Mouse (Mus musculus) ES-Bruce4 (cell line): ENCODE measurements at regions not wholly inside any gene's neighbourhood (a gene's known extent, or its start where the extent isn't known, plus 50 kb on each side); places are given as distances from the start of the nearest gene placed in this dataset.
"Not testable (repeated sequence)": the region's sequence is repeated elsewhere in the genome, so short reads cannot be mapped to it uniquely, and the experiment has no call there.

Source experiments
- H3K27ac ChIP-seq: 2 replicates; pipeline ENCODE4 v1.5.1; 2012; ENCODE audit warnings: low read length, inconsistent platforms; ENCODE audit not compliant: insufficient read depth
- H3K27me3 ChIP-seq: 2 replicates; pipeline ENCODE4 v1.6.1; 2012; ENCODE audit warnings: mild to moderate bottlenecking, low read length, inconsistent platforms; ENCODE audit not compliant: control insufficient read depth, poor library complexity, insufficient read depth, severe bottlenecking
- H3K36me3 ChIP-seq: 2 replicates; pipeline ENCODE4 v1.6.1; 2012; ENCODE audit warnings: inconsistent platforms, mild to moderate bottlenecking, low read length, moderate library complexity; ENCODE audit not compliant: control insufficient read depth, poor library complexity, insufficient read depth, severe bottlenecking
- H3K4me1 ChIP-seq: one replicate; pipeline ENCODE4 v1.8.1; 2011; ENCODE audit warnings: low read length; ENCODE audit not compliant: control insufficient read depth, insufficient read depth
- H3K4me3 ChIP-seq: 2 replicates; pipeline ENCODE4 v1.5.1; 2011; ENCODE audit warnings: low read depth, mild to moderate bottlenecking, low read length
- H3K9ac ChIP-seq: 2 replicates; pipeline ENCODE4 v1.6.1; 2012; ENCODE audit warnings: low read depth, mild to moderate bottlenecking, inconsistent platforms; ENCODE audit not compliant: poor library complexity, severe bottlenecking
- H3K9me3 ChIP-seq: replicated peaks from 2 replicates; pipeline ENCODE4 v1.6.1; 2012; ENCODE audit warnings: mild to moderate bottlenecking, low read length, inconsistent platforms; ENCODE audit not compliant: control insufficient read depth, poor library complexity, insufficient read depth, severe bottlenecking
- CTCF ChIP-seq: IDR thresholded peaks from one replicate; pipeline ENCODE4 v1.8.1; 2011; ENCODE audit warnings: low read depth, low read length
- EP300 ChIP-seq: IDR thresholded peaks from 2 replicates; pipeline ENCODE4 v1.6.1; 2011; ENCODE audit warnings: low read depth, low read length; ENCODE audit not compliant: insufficient read depth
- POLR2A ChIP-seq: IDR thresholded peaks from one replicate; pipeline ENCODE4 v1.8.1; 2011; ENCODE audit warnings: low read length; ENCODE audit not compliant: insufficient read depth

DNA sequence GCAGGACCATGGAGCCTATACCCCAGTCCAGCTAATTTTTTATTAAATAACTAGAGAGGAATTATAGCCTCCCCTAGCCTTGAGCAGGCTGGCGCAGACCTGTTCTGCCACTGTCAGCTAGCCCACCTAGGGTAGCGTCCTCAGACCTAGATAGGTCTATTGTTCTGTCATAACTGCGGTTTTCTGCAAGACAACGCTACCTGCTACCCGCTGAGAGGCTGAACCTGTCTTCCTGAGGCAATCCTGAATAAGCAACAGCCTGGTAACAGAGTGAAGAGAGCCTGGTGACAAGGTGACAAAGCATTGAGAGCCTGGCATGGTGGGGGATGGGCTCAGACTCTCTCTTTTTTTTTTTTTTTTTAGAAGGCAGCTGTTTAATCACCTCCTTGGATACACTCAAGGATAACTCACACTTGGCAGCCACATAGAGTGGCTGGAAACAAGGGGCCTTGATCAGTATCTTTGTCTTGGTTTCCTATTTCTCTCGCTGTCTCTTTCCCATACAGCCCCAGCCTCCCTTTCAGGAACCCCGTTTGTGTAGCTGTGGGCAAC, 278.7 kb downstream of the Pcsk1 start:
- H3K27ac ChIP-seq: no peak overlapping the region
- no peak overlapping the region for H3K9ac ChIP-seq
- TF ChIP-seq EP300 (no peak), POLR2A (no peak), CTCF (no peak)
- no peaks in the 10 kb centered on the region for H3K4me1 ChIP-seq
- H3K4me3 ChIP-seq: no peak overlapping the region
- H3K27me3 ChIP-seq: no peaks in the 10 kb centered on the region
- no peaks in the 10 kb centered on the region for H3K36me3 ChIP-seq
- H3K9me3 ChIP-seq: no peaks in the 10 kb centered on the region

DNA sequence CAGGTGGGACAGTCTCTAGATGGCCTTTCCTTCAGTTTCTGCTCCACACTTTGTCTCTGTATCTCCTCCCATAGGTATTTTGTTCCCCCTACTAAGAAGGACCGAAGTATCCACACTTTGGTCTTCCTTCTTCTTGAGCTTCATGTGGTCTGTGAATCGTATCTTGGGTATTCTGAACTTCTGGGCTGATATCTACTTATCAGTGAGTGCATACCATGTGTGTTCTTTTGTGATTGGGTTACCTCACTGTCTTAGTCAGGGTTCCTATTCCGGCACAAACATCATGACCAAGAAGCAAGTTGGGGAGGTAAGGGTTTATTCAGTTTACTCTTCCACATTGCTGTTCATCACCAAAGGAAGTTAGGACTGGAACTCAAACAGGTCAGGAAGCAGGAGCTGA, 287.5 kb downstream of the Pcsk1 start:
- not testable (repeated sequence) for H3K9ac ChIP-seq, H3K27ac ChIP-seq, H3K4me1 ChIP-seq, H3K4me3 ChIP-seq, H3K9me3 ChIP-seq, H3K36me3 ChIP-seq, H3K27me3 ChIP-seq

GRCm38 (mm10) chr13:75377717-75378116, 288.1 kb downstream of the Pcsk1 start:
- Histone ChIP-seq H3K27ac (no peak overlapping the region), H3K9me3 (no peaks in the 10 kb centered on the region), H3K36me3 (no peaks in the 10 kb centered on the region), H3K4me3 (no peak overlapping the region), H3K27me3 (no peaks in the 10 kb centered on the region), H3K4me1 (no peaks in the 10 kb centered on the region), H3K9ac (no peak overlapping the region)
- TF ChIP-seq POLR2A: no peak
- no peak for TF ChIP-seq CTCF
- TF ChIP-seq EP300: no peak

DNA sequence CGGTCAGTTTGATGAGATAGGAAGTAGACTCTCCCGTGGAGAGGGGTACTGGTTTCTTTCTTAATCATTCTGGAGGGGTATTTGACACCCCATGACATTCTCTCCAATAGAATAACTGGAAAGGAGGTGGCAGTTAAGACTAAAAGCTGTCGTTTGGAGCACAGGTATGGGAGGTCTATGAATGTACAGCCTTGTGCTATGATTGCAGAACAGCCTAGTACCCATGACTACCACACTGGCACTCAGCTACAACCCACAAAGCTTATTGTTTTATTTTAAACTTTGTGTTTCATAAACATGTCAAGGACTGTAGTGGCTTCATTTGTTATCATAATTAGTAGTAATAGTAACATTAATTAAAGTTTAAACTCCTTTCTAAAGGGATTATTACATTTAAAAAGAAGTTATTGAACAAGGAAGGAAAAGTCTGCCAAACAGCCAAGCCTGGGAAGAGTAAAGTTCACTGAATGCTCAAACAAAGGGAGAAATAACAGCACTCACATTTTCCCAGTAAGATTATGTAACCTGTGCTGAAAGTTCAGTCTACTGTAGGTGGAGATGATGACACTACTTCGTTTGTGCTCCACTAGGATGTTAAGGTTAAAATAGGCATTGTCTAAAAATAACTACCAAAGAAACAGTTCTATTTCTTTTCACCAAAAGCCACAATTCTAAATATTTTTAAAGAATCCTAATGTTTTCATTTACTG, 295.2 kb downstream of the Pcsk1 start:
- Histone ChIP-seq H3K9me3 (no peaks in the 10 kb centered on the region), H3K27me3 (no peaks in the 10 kb centered on the region), H3K27ac (no peak overlapping the region), H3K9ac (no peak overlapping the region), H3K36me3 (no peaks in the 10 kb centered on the region), H3K4me1 (no peaks in the 10 kb centered on the region), H3K4me3 (no peak overlapping the region)
- no peak for TF ChIP-seq EP300
- TF ChIP-seq POLR2A: no peak
- TF ChIP-seq CTCF: no peak

DNA sequence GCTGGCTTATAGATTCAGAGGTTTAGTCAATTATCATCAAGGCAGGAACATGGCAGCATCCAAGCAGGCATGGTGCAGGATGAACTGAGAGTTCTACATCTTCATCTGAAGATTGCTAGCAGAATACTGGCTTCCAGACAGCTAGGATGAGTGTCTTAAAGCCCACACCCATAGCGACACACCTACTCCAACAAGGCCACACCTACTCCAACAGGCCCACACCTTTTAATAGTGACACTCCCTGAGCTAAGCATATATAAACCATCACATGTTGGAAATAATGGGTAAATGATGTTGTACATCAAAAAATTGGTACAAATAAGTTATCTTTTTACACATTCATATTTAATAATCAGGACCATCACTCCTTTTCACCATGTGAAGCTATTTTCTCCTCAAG, 299.6 kb downstream of the Pcsk1 start:
- Histone ChIP-seq H3K9ac (no peak overlapping the region), H3K27me3 (no peaks in the 10 kb centered on the region), H3K36me3 (no peaks in the 10 kb centered on the region), H3K4me1 (no peaks in the 10 kb centered on the region), H3K9me3 (no peaks in the 10 kb centered on the region), H3K27ac (no peak overlapping the region), H3K4me3 (no peak overlapping the region)
- no peak for TF ChIP-seq EP300
- no peak for TF ChIP-seq CTCF
- no peak for TF ChIP-seq POLR2A

GRCm38 (mm10) chr13:75390177-75390576, 300.6 kb downstream of the Pcsk1 start:
- H3K36me3 ChIP-seq: no peaks in the 10 kb centered on the region
- no peaks in the 10 kb centered on the region for H3K9me3 ChIP-seq
- no peaks in the 10 kb centered on the region for H3K4me1 ChIP-seq
- no peak overlapping the region for H3K9ac ChIP-seq
- no peak for TF ChIP-seq POLR2A
- no peak for TF ChIP-seq CTCF
- TF ChIP-seq EP300: no peak
- no peak overlapping the region for H3K4me3 ChIP-seq
- H3K27ac ChIP-seq: no peak overlapping the region
- H3K27me3 ChIP-seq: no peaks in the 10 kb centered on the region

- H3K9ac ChIP-seq, H3K36me3 ChIP-seq, H3K27me3 ChIP-seq, H3K4me3 ChIP-seq, H3K9me3 ChIP-seq, H3K4me1 ChIP-seq: not testable (repeated sequence)
- peak overlapping the region; percentile 19; the same call in 1 of the 2 replicates for H3K27ac ChIP-seq
These were observed 306.7 kb upstream of the Ell2 start for GRCm38 (mm10) chr13:75399846-75400245.
